Mouse (Mus musculus) c-Kit-positive CD71-positive TER-119-positive erythroid progenitor cells, embryonic 14.5 days (primary cell): ENCODE results near the gene Capg.

ENCODE experiments used
- DNase-seq: peaks from one replicate; pipeline ENCODE4 v3.0.0-alpha.2; 2013; ENCODE audit warnings: low spot score

Gene Capg

DNA sequence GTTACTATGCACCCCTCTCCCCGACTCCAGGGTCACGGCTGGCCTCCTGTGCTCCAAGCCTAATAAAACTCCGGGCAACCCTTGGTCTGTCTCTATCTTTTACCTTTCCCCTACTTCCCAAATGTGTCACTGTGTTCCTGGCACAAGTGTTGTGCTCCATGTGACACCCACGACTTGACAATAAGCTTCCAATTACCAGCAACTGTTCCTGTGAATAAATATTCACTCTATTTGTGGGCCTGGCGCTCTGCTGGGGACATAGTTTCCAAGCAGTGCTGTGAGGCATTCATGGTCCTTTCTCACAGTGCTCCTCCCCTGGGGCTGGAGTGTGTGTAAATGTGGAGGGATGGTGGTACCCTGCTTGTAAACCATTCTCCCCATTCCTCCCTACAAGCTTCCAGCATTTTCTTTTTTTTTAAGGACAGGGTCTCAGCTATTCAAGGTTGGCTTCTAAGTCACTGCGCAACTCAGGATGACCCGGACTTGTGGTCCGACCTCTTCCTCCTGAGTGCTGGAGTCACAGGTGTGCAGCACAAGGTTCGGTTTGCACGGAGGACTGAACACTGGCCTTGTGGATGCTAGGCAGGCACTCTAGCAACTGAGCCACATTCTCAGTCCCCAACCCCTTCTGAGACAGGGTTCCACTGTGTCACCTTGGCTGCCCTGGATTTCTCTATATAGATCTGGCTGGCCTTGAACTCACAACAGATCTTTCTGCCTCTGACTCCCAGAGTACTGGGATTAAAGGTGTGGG lies 26.6 kb downstream of the Capg start:
- no peak for DNase-seq

DNA sequence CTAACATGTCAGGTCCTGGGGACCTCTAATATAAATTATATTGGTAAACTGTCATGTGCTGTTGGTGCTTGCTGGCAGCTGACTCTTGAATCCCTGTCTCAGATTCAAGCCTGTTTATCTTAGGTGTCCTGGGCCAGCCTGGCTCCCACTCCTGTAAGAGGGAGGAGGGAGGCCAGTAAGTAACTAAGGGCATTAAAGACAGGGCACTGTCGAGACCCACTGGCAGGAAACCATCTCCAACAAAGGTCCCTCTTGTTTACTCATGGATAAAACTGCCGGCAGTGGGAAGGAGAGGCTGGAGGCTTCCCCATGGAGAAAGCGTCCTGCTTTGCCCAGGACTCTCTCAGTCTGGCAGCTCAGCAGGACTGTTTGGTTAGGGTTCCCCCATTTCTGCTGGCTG lies 27.6 kb downstream of the Capg start:
- DNase-seq, result no peak

DNA sequence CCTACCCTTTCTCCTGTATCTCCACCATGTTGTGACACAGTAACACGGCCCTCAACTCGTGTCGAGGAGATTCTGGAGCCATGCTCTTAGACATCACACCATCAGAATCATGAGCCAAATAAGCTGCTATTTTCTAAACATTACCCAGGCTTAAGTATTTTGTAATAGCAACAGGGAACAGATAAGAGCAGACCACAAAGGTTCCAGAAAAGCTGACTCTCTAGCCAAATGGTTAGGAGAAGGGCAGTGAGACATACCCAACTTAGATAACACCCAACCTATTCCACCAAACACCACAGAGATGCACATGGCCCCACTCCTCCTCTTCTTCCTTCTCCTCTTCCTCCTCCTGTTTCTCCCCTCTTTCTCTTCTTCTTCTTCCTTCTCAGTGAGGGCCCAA lies 31.9 kb downstream of the Capg start:
- DNase-seq, result no peak

DNA sequence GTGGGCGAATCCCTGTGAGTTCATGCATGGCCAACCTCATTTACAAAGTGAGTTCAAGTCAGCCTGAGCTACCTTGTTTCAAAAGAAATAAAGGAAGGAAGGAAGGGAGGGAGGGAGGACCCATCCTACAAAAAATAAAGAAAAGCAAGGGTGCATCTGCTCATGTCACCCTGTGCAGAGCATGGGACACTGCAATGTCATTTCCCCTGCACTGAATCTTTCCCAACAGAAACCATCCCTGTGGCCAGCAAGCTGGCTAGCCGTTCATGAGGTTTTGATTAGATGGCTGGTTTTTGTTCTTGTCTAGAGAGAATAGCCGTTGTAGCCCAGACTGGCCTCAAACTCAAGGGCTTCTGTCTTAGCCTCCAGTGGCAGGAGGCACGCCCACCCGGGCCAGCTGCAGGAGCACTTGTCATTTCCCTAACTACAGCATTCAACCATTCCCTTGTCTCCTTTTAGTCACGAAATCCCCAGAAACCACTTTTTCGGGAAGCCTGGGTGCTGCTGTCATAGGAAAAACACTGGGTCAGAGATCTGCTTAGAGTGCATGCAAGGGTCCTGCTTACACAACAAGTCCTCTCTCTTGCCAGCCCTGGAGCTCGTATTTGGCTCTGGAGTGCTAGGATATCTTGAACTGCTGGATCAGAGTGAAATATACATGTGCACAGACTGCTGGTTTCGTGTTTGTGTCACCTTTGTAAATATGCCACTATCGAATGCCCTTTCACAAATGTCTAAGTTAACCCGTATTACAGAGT lies 37.6 kb downstream of the Capg start:
- no peak for DNase-seq

DNA sequence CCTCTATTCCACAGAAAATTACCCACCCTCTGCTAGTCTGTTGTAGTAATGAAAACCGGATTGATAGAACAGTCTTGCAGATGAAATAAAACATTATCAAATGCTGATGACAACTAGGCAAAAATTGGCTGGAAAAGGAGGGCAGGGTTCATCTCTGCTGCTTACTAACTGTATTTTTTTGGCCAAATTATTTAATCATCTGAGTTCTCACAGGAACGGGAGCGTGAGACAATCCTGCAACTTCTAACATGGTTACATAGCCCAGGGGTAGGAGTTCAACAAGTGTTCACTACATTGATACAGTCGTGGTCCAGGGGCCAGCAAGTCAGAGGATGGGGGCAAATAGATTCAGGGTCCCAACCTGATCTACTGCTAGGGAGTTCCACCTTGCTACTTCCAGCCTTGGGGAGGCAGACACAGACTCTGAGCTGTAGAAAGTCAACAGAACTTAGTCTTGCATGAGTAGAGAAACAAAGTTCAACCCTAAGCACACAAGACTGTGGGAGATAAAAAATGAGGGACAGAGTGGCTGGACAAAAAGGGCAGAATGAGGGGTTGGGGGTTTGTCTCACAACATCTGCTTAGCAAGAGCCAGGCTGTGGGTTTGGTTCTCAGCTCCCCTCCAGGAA lies 39.1 kb downstream of the Capg start:
- no peak for DNase-seq

DNA sequence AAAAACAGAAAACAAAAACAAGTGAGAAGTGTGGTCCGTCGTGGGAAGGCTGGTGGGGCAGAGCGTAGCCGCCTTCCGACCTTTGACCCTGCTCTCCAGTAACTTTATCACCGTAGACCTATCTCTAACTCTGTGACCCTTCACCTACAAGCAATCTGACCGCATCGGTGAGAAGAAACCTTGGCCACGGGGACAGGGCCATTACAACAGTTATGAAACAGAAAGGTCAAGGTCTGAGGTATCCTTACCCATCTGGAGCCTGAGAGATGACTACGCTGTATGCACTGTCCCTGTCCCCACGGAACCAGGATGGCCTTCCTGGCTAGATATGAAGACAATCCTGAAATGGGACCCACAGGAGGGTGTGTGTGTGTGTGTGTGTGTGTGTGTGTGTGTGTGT lies 40.0 kb downstream of the Capg start:
- no peak for DNase-seq

DNA sequence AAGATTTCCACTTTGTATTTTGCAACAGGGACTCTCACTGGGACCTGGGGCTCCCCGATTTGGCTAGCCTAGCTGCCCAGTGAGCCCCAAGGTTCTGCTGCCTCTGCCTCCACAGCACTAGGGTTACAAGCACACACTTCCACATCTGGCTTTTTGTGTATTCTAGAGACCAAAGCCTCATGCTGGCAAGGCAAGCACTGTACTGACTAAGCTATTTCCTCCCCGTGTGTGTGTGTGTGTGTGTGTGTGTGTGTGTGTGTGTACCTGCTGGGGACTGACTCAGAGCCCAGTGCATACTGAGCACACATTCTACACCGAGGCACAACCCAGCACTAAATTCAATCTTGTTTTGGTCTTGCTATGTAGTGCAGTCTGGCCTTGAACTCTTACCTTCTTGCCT lies 42.5 kb downstream of the Capg start:
- DNase-seq, result no peak

DNA sequence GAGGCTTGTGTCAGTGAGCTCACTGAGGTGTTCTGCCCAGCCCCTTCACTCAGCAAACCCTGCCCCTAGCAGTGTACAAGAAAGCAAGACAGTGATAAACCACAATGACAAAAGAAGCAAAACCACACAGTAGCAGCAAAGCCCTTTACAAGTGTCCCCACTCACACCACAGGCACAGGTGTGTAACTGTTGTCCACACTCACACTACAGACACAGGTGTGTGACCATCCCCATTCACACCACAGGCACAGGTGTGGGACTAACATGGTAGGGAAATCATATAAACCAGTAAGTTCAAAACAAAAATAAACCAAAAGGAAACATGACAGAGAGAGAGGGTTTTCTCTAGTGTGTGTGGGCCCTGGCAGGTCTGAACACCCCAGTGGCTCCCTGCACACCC lies 44.1 kb downstream of the Capg start:
- DNase-seq, result no peak

DNA sequence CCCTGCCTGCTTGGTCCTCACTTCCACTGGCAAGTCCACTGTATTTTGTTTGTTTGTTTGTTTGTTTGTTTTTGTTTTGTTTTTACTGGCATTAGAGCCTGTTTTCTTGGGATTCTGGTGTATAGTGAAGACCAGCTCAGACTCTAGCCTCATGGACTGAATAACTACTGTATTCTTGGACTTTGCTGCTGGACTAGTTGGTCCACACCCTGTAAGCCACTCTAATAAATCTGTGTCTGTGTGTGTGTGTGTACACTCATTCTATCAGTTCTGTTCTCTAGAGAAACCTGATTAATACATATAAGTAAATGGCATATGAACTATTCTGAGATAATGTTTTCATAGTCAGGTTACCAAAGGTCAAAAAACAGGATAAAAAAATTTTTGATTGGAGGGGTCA lies 45.9 kb downstream of the Capg start:
- no peak for DNase-seq

DNA sequence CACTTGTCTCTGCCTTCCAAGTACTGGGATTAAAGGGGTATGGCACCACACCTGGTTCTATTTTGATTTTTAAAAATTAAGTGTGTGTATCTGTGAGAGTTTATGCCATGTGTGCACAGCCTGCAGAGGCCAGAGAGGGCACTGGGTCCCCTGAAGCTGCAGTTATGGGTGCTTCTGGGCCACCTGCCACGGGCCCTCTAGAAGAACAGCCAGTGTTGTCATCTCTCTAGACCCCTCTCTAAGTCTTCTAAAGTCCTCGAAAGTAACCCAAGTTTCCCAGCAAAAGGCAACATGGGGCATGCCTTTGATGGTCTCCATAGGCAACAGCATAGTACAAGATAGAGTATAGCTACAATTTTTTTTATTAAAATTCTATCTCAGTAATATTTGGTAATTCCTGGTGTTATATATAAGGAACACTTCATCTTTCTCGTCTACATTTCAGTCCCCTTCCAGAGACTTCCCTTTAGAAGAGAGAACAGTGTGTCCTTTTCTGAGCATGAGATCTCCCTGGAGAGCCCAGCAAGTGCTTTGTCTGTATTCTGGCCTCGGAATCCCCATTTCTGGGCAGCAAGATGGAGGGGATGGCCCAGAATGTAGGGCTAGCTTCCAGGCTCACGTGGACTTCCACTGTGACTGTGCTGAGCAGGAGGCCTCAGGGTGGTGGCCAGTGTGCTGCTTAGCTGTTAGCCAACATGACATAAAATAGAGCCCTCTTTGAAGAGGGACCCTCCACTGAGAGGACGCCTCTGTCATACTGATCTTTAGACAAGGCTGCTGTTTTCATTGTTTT lies 49.0 kb downstream of the Capg start:
- no peak for DNase-seq

DNA sequence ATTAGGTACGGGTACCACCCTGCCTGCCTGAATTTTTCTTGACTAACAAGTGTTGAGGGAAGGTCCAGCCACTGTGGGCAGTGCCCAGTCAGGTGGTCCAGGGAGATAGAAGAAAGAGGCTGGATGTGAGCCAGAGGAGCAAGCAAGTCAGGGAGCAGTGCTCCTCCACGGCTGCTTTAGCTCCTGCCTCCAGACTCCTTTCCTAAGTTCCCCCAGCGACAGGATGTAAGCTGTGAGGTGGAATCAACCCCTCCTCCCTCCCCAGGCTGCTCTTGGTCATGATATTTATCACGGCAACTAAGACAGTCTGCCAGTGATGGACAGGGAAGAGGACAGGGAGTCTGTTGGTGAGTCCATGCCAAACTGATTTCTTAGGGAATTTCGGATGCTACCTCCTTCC lies 49.7 kb downstream of the Capg start:
- DNase-seq, result no peak

DNA sequence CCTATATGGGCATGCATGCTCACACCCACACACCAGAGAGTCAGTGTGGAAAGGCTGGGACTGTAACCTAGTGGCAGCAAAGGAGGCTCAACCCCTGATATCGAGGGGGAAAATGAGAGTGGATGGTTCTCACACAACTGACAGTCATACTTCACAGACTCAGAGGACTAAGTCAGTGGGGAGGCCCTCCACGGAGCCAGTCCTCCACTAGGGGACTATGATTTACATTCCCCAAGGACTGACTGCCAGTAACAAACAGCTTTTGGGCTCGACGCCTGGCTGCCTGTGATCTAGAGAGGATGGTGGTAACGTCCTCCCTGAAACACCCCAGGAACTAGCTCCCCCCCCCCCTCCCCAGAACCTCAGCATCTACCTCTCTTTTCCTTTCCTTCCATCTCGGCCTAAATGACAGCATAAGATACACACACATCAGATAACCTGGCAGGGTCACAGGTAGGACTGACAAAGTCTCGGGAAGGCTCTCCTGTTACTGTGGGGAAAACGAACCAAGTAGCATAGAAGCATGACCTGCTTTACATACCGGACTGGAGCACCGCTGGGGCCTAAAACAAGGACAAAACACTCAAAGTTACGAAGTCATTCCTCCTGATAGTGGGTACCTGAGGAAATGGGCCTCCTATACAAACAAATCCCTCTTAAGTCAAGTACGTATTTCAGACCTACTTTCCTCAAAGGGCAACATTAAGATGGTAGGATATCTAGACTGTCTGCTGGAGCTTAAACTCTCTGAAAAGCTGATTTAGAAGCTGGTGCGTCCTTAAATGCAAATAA lies 53.1 kb downstream of the Capg start:
- no peak for DNase-seq

DNA sequence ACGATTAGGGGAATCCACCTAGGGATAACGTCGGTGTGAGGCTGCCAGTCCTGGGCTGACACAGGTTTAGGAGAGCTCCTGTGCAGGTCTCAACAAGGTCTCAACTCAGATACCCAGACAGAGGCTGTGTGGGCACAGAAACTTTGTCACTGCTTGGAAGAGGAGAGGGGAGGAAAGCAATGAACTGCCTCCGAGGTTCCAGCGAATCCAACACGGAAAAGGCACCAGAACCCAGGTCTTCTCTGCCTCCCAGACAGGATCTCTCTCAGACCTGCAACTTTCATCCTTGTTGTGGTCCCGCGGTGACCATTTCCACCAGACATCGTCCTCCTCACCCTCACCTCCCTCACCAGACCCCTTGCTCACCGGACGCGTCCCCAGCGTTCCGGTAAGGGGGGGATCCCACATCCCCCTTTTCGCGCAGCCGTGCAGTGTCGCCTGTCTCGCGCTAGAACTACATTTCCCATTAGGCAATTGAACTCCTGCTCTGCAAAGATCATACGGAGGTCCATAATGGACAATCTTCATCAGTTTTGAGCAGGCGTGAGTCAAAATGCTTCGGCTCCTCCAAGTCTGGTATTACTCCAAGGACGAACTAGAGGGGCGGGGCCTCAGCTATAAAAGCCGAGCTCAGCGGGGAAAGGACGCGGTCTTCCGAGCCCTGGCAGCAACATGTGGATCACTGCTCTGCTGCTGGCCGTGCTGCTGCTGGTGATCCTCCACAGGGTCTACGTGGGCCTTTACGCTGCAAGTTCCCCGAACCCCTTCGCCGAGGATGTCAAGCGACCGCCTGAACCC lies 54.0 kb downstream of the Capg start, which contains the start of the genes Elmod3 and Retsat:
Gene Elmod3 (minus strand): TSS at position 458 of the 798 bp plus-strand sequence.
Gene Retsat (plus strand): TSS at position 520 of the 798 bp plus-strand sequence.
- peak; percentile 93 for DNase-seq

DNA sequence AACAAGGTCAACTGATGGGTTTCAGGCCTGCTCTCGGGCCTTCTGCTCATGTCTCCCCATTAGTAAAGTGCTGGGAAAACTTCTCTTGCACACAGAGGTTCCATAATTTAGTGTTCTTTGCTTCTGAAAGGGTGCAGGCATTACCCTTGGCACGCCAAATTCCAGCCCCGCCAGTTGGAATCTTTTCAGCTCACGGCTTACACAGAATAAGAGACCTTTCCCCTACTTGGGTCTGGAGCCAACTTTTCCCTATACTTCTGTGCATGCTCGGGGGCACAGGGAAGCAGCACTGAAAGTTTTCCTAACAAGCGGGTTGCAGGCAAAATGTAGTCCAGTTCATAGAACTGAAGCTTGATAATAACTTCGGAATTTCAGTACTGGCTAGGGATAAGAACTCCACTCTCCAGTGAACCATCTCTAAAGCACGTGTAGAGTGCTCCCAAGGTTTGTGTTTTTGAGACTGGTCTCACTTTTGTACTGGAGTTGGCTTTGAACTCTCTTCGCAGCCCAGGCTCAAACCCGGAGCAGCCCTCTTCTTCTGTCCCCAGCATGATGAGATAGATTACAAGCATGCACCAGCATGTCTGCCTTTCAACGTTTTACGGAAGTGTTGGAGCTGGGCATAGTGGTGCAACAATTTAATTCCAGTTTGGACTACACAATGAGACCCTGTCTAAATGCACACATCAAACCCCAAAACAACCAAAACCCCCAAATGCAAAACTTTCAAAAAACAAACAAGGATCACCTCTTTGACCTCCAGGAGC lies 54.8 kb downstream of the Capg start:
- no peak for DNase-seq

DNA sequence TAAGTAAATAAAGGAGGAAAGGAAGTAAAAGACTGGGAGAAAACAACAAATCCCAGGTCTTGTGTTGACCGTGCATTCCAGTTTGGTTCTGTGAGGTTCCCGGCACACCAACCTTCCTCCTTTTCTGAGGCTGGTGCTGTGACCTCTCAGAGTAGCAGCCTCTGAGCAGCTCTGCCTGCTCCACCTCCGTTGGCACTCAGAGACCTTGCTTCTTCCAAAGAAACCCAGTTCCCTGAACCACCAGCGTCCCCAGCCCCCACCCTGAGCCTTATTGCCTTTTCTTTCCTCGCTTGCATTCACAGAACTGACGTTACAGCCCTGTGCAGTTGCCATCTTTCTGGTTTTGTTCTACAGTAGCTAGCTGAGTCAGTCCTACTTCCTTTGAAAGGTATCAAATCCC lies 56.0 kb downstream of the Capg start:
- DNase-seq, result no peak

DNA sequence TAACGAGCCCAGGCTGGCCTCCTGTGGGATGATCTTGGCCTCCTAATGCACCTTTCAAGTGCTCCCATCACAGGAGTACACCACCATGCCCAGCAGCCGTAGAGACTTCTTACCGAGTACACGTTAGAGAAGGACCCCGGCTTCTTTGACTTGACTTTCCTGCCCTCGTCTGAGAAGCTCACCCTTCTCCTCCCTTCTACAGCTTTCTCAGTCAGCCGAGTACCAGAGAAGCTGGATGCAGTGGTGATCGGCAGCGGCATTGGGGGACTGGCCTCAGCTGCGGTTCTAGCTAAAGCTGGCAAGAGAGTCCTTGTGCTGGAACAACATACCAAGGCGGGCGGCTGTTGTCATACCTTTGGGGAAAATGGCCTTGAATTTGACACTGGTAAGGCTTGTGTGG lies 56.6 kb downstream of the Capg start:
- no peak for DNase-seq

DNA sequence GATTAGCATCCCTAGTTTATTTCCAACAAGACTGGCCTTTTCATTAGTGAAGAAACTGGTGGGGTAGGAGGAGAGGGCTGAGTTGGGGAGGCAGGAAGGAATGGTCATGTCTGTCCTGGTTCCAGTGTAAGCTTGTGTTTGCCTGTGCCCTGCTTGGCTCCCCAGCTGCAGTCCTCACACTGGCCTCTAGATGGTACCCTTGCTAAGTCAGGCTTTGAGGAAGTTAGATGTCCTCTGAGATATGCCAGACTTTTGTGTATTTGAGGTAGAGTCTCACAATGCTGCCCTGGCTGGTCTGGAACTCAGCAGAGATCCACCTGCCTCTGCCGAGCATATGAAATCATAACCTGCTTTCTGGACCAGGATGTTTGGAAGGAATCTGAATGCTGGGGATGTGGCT lies 57.5 kb downstream of the Capg start:
- DNase-seq, result peak; percentile 67

DNA sequence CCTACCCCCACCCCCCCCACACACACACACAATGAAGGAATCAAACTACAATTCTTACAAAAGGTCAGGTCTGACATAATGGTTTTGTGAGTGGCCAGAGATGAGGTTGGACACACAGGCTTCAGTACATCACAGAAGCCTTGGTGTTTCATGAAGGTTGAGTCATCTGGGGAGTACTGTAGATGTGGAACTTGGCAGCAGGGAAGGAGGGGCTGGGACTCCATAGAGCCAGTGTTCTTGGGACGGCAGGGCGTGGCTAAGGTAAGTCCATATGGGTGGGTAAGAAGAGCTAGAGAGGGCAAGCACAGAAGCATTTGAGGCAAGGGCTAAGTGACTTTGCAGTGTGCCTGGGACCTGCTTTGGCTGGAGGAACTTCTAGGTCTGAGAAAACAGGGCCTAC lies 59.9 kb downstream of the Capg start:
- DNase-seq, result no peak

DNA sequence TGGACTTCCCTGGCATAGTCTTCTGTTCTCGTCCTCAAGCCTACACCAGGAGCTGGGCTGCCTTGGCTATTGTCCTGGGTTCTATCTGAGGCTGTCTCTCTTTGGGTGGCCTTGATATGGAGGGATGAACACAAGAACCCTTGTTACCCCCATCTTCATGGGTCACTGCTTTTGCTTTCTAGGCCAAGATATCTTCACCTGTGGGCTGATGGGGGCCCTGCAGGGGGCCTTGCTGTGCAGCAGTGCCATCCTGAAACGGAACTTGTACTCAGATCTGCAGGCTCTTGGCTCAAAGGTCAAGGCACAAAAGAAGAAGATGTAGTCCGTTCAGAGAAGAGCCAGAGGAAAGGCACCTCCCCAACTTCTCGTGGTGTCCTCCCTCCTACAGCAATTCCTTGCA lies 62.9 kb downstream of the Capg start:
- DNase-seq, result no peak

DNA sequence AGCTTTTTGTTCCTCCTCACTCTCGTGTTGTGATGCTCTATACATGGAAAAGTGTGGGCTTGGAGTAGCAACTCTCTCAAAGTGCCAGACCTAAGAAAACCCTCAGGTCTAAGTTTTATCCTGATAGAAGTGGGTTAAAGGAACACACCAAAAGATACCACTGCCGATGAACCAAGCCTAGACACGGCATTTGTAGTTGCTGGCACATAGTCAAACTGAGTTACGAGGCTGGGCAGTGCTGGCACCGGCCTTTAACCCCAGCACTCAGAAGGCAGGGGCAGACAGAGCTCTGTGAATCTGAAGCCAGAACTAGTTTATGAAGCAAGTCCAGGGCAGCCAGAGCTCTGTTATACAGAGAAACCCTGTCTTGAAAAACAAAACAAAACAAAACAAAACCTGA lies 63.5 kb downstream of the Capg start:
- DNase-seq, result no peak
